ENCODE assay signal across 11 mouse cellular contexts in the genomic region with DNA sequence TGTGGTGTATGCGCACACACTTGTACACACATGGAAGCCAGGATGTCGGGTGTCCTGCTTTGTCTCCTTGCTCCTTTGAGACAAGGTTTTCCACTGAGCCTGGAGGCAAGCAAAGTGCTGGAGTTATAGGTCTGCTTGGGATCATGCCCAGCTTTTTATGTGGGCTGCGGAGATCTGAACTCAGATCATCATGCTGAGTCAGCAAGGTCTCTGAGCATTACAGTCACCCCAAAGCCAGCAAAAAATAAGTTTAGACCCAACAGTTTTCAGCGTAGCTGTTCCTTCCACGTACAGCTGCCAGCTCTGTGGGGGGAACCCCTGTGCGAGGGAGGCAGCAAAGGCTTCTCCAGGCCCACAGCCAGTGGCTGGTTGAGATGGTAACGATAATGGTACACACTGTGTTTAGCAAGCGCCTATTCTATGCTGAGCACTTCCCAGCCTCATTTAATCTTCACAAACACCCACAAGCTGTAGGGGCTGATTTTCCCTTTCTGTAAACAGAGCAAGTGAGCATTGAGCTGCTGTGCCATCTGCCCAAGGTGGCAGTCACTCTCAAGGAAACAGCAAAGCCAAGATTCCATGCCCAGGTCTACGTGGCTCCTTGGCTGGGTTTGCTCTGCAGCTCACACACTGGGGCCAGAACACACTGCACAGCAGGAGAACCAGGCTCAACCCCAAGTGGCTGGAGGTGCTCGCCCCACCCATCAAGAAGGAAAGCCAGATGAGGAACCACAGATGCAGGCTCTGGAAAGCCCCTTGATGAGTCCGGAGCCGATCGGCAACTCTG. TPM values are rescaled to one million over a fixed set of nuclear protein-coding genes. Genes with fewer than 3 reads are reported as not detected.
DNase-seq lines count a peak whose midpoint lies in the region; ATAC-seq and TF ChIP-seq lines count a peak whose summit lies in the region.
"Had no signal": no experiment of that assay in that cellular context is flagged by ENCODE, and none has a peak within 500 bp of the region (broad histone marks: within the 10 kb centered on the region; RNA-seq: fewer than 3 reads in every experiment).

No protein-coding gene starts in this region.

- DNase-seq in heart, adult 2 months = no peak
- DNase-seq in cerebellum, adult 9-11 months = peak; percentile 83
- no peak for DNase-seq in adrenal gland, adult 8-10 months
- no peak for DNase-seq in MN1 (ENCODE audit: low spot score)
- DNase-seq in urinary bladder, postnatal 4 days (ENCODE audit: low spot score in 2 of 2) = no peak

- no peak overlapping the region for H3K27ac ChIP-seq in heart, embryonic 12.5 days (ENCODE audit: poor library complexity, severe bottlenecking)
- H3K27ac ChIP-seq in heart, adult 2 months = no peak overlapping the region
- peak overlapping the region; percentile 90 for H3K27ac ChIP-seq in hindbrain, embryonic 15.5 days (replicated peaks)
- peak overlapping the region; percentile 87 for H3K27ac ChIP-seq in midbrain, embryonic 15.5 days
- H3K27ac ChIP-seq: kidney, postnatal 0 days had no signal

- TF ChIP-seq EP300 in heart, adult 2 months (IDR thresholded peaks at IDR 0.05; ENCODE audit: insufficient read depth, low read depth, low read length) = no peak

- H3K4me1 ChIP-seq in heart, embryonic 12.5 days (replicated peaks) = peaks cover 35% of the 10 kb centered on the region
- peaks cover 2% of the 10 kb centered on the region; the same call in 1 of the 2 replicates for H3K4me1 ChIP-seq in heart, adult 2 months (ENCODE audit: control insufficient read depth, insufficient read depth, low read length)
- peaks cover 59% of the 10 kb centered on the region for H3K4me1 ChIP-seq in hindbrain, embryonic 15.5 days (replicated peaks)
- peaks cover 53% of the 10 kb centered on the region for H3K4me1 ChIP-seq in midbrain, embryonic 15.5 days

- TF ChIP-seq CTCF in heart, adult 2 months (IDR thresholded peaks at IDR 0.05) = no peak

- ATAC-seq in heart, embryonic 12.5 days (ENCODE audit: insufficient number of reproducible peaks, low FRiP score) = no peak
- ATAC-seq in hindbrain, embryonic 15.5 days (ENCODE audit: low FRiP score, low read depth) = peak; percentile 19; the same call in 1 of the 2 replicates
- ATAC-seq in midbrain, embryonic 15.5 days (replicated peaks) = no peak

- no peak overlapping the region for H3K4me3 ChIP-seq in heart, embryonic 12.5 days
- no peak overlapping the region for H3K4me3 ChIP-seq in heart, adult 2 months
- no peak overlapping the region for H3K4me3 ChIP-seq in hindbrain, embryonic 15.5 days
- no peak overlapping the region for H3K4me3 ChIP-seq in midbrain, embryonic 15.5 days

- H3K4me2 ChIP-seq in heart, embryonic 12.5 days = no peak overlapping the region
- 0 out of 2 replicates have a peak overlapping the region, but pooled peaks have one; percentile 7 for H3K4me2 ChIP-seq in hindbrain, embryonic 15.5 days
- no peak overlapping the region for H3K4me2 ChIP-seq in midbrain, embryonic 15.5 days

- WGBS in heart, embryonic 12.5 days = 87% methylated on average over 13 of the region's 13 CpGs
- WGBS in heart, adult 2 months = 76% methylated on average over 13 of the region's 13 CpGs
- 62% methylated on average over 13 of the region's 13 CpGs for WGBS in hindbrain, embryonic 15.5 days
- WGBS in midbrain, embryonic 15.5 days = 77% methylated on average over 13 of the region's 13 CpGs

- H3K9me3 ChIP-seq in heart, embryonic 12.5 days (replicated peaks) = peaks cover 3% of the 10 kb centered on the region; the same call in 1 of the 2 replicates
- no peaks in the 10 kb centered on the region for H3K9me3 ChIP-seq in hindbrain, embryonic 15.5 days
- H3K9me3 ChIP-seq in midbrain, embryonic 15.5 days = no peaks in the 10 kb centered on the region

- intact Hi-C loops in heart, adult 2 months (cut with DNase I) = no loop called here

- peaks cover 84% of the 10 kb centered on the region for H3K36me3 ChIP-seq in heart, embryonic 12.5 days
- H3K36me3 ChIP-seq in heart, adult 2 months (ENCODE audit: control insufficient read depth, insufficient read depth, low read length) = no peaks in the 10 kb centered on the region
- H3K36me3 ChIP-seq in hindbrain, embryonic 15.5 days = peaks cover 40% of the 10 kb centered on the region
- H3K36me3 ChIP-seq in midbrain, embryonic 15.5 days (replicated peaks) = peaks cover 26% of the 10 kb centered on the region

- peaks cover 2% of the 10 kb centered on the region for H3K79me2 ChIP-seq in heart, adult 2 months (replicated peaks; ENCODE audit: control insufficient read depth, insufficient read depth, low read length)

- H3K27me3 ChIP-seq in heart, embryonic 12.5 days (replicated peaks) = no peaks in the 10 kb centered on the region
- no peaks in the 10 kb centered on the region for H3K27me3 ChIP-seq in heart, adult 2 months (ENCODE audit: control insufficient read depth, insufficient read depth, low read length)
- no peaks in the 10 kb centered on the region for H3K27me3 ChIP-seq in hindbrain, embryonic 15.5 days
- no peaks in the 10 kb centered on the region for H3K27me3 ChIP-seq in midbrain, embryonic 15.5 days (replicated peaks)

- no peak for TF ChIP-seq POLR2A in heart, adult 2 months (IDR thresholded peaks at IDR 0.05; ENCODE audit: insufficient read depth, low read depth, low read length)

- 0 out of 2 replicates have a peak overlapping the region, but pooled peaks have one; percentile 16 for H3K9ac ChIP-seq in heart, embryonic 12.5 days
- H3K9ac ChIP-seq in heart, adult 2 months (ENCODE audit: low read depth, low read length) = no peak overlapping the region
- H3K9ac ChIP-seq in hindbrain, embryonic 15.5 days = no peak overlapping the region
- no peak overlapping the region for H3K9ac ChIP-seq in midbrain, embryonic 15.5 days

RNA-seq across cellular contexts. Expression of a gene that starts 30.5 kb away (rescaled TPM):
- 4.5 and 5.2 TPM in 2 replicates for polyA plus RNA-seq in heart, embryonic 12.5 days (2016; fragmentation: Nextera tagmentation; extraction: Ambion mirVana)
- 10 to 100 TPM; 10.0 to 11.7 TPM for total RNA-seq in heart, adult 2 months (2021)
- 4.8 and 6.6 TPM in 2 replicates for polyA plus RNA-seq in heart, adult 2 months (2012; rRNA removed)
- polyA plus RNA-seq in hindbrain, embryonic 15.5 days (2015; fragmentation: Nextera tagmentation; extraction: Ambion mirVana) = 5.2 and 6.3 TPM in 2 replicates
- polyA plus RNA-seq in midbrain, embryonic 15.5 days (2015; fragmentation: Nextera tagmentation; extraction: Ambion mirVana) = 6.8 and 7.1 TPM in 2 replicates
- total RNA-seq in adrenal gland, adult 8-10 months (2022) = 10 to 100 TPM; 38.6 to 50.0 (median 46.5) TPM

RNA-seq across cellular contexts. Expression of a gene that starts 38.3 kb away (rescaled TPM):
- not detected in 2 replicates for polyA plus RNA-seq in heart, embryonic 12.5 days (2016; fragmentation: Nextera tagmentation; extraction: Ambion mirVana)
- total RNA-seq in heart, adult 2 months (2021) = not detected
- polyA plus RNA-seq in heart, adult 2 months (2012; rRNA removed) = not detected in 2 replicates
- not detected in 2 replicates for polyA plus RNA-seq in hindbrain, embryonic 15.5 days (2015; fragmentation: Nextera tagmentation; extraction: Ambion mirVana)
- not detected in 2 replicates for polyA plus RNA-seq in midbrain, embryonic 15.5 days (2015; fragmentation: Nextera tagmentation; extraction: Ambion mirVana)
- total RNA-seq in adrenal gland, adult 8-10 months (2022) = not detected
- total RNA-seq: heart, adult 18-20 months had no signal
- polyA plus RNA-seq: testis, adult 2 months had no signal

RNA-seq across cellular contexts. Expression of a gene that starts 41.6 kb away (rescaled TPM):
- polyA plus RNA-seq in heart, embryonic 12.5 days (2016; fragmentation: Nextera tagmentation; extraction: Ambion mirVana) = 39.1 and 41.0 TPM in 2 replicates
- total RNA-seq in heart, adult 2 months (2021) = 1 to 10 TPM; 1.3 to 1.8 TPM
- 0.70 and 2.0 TPM in 2 replicates for polyA plus RNA-seq in heart, adult 2 months (2012; rRNA removed)
- 11.0 and 13.2 TPM in 2 replicates for polyA plus RNA-seq in hindbrain, embryonic 15.5 days (2015; fragmentation: Nextera tagmentation; extraction: Ambion mirVana)
- polyA plus RNA-seq in midbrain, embryonic 15.5 days (2015; fragmentation: Nextera tagmentation; extraction: Ambion mirVana) = 8.9 and 9.6 TPM in 2 replicates
- total RNA-seq in adrenal gland, adult 8-10 months (2022) = 1 to 10 TPM; 4.8 to 7.7 (median 6.4) TPM

RNA-seq across cellular contexts. Expression of a gene that starts 56.7 kb away (rescaled TPM):
- 31.3 and 32.3 TPM in 2 replicates for polyA plus RNA-seq in heart, embryonic 12.5 days (2016; fragmentation: Nextera tagmentation; extraction: Ambion mirVana)
- total RNA-seq in heart, adult 2 months (2021) = 10 to 100 TPM; 19.8 to 23.6 TPM
- polyA plus RNA-seq in heart, adult 2 months (2012; rRNA removed) = 21.5 and 33.5 TPM in 2 replicates
- 135 and 141 TPM in 2 replicates for polyA plus RNA-seq in hindbrain, embryonic 15.5 days (2015; fragmentation: Nextera tagmentation; extraction: Ambion mirVana)
- 132 and 136 TPM in 2 replicates for polyA plus RNA-seq in midbrain, embryonic 15.5 days (2015; fragmentation: Nextera tagmentation; extraction: Ambion mirVana)
- total RNA-seq in adrenal gland, adult 8-10 months (2022) = 10 to 100 TPM; 54.3 to 81.0 (median 75.3) TPM

Comparison
In these comparisons a context has a peak if more than half of its experiments do, and no peak if none do; other contexts are left out.
1. H3K27ac ChIP-seq: peak in hindbrain, embryonic 15.5 days (single experiment) and midbrain, embryonic 15.5 days (single experiment); none in heart, embryonic 12.5 days (single experiment) and heart, adult 2 months (single experiment).